Mouse (Mus musculus): ENCODE measurements around the gene Sh3bgrl2. TPM values are rescaled to one million over a fixed set of nuclear protein-coding genes. Genes with fewer than 3 reads are reported as not detected.
A peak's percentile ranks its signal among the peaks of the same experiment; 100 is the strongest.

Gene Sh3bgrl2
- total RNA-seq, 2 experiments from 2014 or later: 4.4 to 4.9 TPM

DNA sequence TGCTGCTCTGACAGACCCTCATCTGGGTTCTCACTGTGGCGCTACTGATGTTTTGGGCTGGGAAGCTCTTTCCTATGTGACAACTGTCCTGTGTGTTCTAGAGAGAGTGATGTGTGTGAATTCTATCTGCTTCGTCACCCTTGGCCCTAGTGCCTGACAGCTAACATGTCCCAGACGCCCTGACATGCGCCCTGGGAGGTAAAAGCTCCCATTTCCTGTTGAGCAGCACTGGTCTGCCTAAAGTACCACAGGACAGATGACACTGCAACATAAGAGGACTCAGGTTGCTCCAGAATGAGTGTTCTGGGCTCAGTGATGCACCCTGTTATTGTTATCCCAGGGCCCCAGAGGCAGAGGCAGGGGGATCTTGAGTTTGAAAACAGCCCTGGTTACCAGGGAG lies 12.5 kb downstream of the Sh3bgrl2 start:
- DNase-seq: no peak

DNA sequence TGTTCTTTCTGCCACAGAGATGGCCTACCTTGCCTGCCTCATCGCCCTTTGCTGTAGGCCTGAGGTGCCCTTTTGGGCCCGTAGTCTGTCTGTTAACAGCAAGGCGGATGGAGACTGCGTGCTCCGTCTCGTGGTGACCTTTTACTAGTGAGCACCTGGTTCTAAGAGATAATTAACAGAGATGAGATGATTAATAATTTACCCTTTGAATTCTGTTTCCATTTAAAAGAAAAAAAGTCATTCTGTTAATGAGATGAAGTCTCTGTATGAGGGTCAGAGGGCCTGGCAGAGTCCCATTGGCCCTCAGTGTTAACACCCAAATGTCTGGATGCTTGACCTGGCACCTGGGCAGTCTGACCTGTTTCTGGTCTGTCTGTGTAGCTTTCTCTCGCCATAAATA lies 14.8 kb downstream of the Sh3bgrl2 start:
- DNase-seq: no peak

DNA sequence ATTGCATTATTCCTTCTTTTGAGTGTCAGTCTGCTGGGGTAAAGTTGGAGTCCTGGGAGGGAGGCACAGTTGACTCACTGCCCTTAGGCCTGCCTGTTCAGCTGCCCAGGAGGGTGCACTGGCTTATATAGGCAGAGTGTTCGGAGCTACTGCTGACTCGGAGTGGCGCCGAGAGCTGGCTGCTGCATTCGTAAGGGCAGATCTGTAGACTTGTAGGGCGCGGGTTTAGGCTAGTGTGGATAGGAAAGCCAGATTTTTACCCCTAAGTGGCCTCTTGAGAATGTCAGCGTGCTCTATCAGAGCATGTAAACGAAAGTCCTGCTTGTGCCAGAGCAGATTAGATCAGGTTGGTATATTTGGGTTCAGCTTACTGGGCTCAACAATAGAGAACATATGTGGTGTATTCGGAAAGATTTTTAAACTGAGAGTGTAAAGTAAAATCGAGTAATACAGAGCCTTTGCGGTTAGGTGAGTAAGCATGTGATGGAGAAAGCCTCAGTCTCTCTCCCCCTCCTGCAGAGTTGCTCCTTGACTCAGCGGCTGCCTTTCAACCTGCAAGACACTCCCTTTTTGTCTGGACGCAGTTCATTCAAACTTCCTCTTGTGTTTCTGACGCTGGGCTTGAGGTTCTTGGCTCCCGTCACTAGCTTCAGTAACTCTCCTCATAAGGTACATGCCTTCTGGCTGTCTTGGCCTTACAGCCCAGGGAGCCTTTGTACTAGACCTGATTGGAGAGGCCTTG lies 15.9 kb downstream of the Sh3bgrl2 start:
- DNase-seq: peak in 1 of 2 experiments; percentile 23

DNA sequence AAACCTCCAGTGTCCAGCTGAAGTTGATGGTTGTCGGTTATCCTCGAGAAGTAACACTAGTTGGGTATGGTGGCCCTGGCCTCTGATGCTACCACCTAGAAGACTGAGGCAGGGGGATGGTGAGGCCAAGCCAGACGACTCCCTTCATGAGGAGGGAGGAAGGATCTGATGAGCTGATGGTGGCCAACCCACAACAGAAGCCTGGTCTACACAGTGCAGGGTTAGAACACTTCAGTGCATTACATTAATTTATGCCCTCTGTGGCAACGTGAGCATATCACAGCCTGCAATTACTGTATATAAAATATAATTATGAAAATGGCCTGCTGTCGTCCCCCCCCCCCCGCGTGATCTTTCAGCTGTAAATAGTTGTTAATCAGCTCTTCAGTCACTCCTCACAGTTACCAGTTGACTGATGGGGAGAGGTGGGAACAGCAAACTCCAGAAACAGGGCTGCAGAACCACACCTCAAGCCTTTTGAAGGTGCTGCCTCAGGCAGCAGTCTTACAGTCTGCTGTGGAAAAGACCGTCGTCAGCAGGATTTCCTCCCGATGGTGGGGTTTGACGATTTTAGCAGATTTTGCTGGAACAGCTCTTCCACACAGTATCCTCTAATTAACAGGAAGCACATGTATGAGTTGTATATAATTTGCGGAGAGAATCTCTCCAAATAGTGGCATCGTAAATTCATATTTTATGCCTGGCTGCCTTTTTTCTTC lies 17.0 kb downstream of the Sh3bgrl2 start:
- no peak for DNase-seq

DNA sequence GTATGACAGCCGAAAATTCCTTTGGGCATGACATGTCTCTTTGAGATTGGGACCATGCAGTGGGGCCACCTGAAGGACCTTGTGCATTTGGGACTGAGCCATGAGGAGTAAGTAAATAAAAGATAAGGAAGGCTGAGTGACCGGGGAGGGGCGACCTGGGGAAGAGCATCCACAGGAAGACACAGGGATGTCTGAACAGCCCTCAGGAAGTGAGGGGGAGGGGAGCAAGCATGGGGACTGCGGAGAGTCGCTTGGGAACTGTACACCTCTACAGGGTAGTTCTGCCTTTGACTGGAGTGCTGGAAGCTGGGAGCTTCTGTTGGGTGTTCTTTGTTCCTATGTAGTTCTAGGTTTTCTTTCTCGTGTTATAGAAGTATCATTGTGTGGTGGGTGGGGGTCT lies 18.0 kb downstream of the Sh3bgrl2 start:
- no peak for DNase-seq

DNA sequence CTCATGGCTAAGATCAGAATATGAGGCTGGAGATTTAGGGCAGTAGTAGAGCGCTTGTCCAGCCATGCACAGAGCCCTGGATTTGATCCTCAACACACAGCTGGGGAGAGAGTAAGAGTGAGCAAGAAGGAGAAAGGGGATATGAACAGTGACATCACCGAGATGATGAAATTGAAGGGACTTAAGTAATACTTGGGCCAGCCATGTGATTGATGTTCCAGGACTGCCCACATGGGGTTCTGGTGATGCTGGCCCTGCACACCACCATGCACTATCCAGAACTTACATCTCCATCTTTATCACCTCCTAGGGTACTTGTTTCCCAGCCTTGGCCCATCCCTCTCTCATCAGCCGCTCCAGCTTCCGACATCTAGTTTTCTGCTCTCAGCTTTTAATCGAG lies 20.0 kb downstream of the Sh3bgrl2 start:
- no peak for DNase-seq

DNA sequence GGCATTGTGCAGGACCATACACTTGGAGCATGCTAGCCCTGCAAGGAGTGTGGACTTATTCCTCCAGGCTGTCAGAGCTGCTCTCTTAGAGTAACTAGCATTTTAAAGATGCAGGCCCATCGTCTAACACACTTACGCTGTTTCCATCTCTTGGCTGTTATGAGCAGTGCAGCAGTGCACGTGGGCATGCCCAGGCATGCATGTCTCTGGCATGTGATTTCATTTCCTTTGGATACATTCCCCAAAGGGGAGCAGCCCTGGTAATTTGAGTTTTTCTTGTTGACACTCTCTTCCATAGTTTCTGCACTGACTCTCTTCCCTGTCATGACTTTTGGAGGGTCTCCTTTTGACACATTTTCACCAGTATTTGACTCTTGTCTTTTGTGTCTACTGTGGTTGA lies 20.8 kb downstream of the Sh3bgrl2 start:
- DNase-seq: no peak

DNA sequence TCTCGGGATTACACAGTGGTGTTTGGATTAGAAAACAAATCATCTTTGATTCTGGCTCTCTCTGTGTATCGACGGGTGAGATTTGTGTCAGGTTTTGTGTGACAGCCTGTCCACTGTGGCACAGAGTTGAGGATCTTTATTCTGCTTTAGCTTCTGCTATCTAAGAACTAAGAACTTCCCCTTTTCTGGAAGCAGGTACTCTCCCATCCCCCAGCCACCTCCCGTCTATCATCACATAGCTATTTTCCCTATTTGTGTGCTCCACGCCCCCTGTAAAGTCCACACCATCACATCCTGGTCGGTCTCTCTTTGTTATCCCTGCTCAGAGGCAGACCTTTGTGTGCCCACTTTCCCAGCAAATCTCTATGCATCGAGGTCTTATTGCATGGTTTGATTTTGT lies 21.8 kb downstream of the Sh3bgrl2 start:
- no peak for DNase-seq

DNA sequence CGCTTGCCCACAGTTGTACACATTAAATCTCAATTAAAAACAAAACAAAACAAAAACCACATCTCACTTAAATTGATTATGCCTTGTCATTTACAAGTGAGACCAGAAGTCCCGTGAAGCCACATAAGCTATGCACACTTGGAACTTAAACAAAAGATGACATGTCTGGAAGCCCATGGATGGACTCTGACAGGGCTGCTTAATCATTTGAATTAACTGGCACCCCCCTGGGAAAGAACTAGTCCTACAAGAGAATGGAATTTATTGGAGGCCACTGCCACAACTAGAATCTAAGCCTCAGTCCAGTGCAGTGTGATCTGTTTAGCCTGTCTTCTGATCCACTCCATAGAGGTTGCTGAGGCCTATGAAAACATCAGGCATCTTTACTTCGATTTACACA lies 23.2 kb downstream of the Sh3bgrl2 start:
- DNase-seq: no peak

DNA sequence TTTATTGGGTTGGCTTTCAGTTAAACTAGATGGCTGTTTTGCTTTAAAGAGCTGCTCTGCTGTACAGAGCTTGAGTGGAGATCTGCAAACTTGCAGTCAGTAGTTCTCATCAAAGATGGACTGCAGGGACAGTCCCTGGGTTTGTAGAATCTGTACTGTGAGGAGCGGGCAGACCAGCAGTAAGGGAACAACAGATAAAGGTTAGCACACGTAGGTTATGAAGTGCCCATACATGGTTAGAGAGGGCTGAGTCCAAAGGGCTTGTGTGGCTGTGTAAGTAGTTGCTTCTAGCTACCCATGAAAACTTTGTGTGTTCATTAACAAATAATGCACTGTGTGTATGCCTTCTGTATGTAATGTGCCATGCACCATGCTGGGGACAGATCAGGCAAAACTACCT lies 24.2 kb downstream of the Sh3bgrl2 start:
- DNase-seq: no peak

DNA sequence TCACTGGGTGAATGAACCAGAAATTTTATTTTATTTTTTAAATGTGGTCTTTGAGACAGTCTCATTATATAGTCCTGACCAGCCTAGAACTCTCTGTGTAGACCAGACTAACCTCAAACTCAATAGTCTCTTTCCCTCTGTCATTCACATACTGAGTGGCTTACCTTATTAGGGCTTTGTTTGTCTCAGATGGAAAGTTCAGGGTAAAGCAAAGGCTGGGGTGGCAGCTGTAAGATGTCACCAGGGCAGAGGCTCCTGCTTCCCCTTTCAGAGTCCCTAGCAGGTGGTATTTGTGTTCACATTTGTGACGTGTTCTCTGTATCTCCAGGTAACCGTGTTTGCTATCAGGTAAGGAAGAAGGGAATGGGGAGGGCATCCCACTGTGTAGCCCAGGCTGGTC lies 24.7 kb downstream of the Sh3bgrl2 start:
- DNase-seq: no peak

DNA sequence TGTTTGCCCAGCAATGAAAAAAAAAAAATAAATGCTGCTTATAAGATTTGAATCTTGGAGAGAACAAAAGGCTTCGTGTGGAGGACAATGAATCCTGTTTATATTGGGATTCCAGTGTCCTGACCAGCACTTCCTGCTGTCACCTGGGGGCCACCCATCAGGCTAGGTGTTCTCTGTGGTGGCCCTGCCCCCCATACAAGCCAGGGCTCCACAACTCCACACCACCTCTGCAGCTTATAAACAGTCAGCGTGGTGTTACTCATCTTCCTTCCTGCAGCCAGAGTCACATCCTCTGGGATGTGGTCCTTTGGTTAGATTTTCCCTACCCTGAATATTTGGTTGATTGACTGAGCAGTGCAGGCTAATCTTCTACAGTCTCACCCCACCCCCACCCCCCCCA lies 25.5 kb downstream of the Sh3bgrl2 start:
- DNase-seq: no peak

DNA sequence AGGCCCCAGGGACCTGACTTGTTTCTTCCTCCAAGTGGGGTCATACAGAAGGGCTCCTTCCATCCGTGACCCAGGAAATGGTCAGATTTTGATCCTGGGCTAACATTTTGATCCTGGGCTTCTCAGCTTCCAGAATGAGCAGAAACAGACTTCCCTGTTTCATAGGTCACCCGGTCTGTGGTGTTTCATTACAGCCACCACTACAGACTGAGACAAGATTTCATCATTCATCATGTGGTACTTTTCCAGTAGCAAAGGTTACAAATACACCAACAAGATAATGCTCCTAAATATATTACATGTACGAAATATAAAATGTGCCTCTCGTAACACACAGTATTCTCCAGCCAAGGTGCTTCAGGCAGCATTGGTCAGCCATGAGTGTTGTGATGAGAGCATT lies 27.3 kb downstream of the Sh3bgrl2 start:
- no peak for DNase-seq

DNA sequence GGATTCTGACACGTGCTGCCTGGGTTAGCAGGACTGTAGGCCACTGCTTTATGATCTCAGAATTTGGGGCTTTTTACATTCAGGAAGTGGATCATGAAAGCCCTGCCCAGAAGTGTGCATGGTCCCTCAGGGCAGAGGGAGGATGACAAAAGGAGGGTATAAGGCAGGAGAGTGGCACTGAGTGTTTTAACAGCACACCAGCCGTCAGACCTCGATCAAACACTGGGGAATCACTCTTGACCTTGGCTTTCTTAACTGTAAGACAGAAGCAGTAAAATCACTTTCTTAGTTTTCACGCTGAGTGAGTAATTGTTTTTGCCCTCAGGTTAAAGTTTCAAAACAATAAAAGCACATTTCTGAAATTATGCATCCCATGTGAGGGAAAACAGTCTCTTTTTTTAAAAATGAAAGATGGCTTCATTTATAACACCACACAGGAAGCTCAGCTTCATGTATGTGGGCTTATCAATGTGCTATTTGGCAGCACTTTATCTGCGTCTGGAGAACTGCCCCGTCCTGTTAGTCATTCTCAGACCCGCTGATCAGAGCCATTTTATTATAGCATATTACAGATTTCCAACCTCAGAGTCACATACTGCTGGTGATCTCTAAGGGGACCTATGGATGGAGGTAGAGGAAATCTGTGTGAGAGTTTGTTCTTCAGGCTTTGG lies 28.0 kb downstream of the Sh3bgrl2 start:
- no peak for DNase-seq

DNA sequence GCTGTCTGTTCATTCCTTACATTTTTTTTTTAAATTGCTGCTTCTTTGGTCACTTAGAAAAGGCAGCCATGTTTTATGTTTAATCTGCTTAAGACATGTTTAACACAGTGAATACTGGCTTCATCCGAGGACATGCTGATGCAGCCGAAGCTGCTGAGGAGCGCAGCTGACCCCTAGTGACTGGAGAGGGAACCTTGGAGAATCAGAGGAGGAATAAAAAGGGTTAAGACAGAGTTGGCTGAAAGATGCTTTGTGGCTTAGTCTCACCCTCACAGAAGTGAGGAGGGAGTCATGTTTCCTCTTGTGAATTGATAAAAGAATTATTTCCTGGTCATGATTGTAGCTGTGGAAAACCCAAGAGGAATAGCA lies 28.5 kb downstream of the Sh3bgrl2 start:
- DNase-seq: no peak

DNA sequence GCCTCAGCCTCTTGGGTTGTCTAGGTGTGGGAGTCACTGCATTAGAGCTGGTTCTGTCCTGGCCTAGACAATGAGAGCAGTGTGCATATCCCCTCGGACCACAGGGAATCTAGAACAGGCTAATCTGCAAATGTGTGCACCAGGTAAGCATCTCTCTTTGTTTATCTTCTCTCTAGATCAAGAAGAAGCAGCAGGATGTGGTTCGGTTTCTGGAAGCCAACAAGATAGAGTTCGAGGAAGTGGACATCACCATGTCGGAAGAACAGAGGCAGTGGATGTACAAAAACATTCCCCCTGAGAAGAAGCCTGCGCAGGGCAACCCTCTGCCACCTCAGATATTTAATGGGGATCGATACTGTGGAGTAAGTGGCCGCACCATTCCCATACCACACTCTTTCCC lies 29.1 kb downstream of the Sh3bgrl2 start:
- no peak for DNase-seq

DNA sequence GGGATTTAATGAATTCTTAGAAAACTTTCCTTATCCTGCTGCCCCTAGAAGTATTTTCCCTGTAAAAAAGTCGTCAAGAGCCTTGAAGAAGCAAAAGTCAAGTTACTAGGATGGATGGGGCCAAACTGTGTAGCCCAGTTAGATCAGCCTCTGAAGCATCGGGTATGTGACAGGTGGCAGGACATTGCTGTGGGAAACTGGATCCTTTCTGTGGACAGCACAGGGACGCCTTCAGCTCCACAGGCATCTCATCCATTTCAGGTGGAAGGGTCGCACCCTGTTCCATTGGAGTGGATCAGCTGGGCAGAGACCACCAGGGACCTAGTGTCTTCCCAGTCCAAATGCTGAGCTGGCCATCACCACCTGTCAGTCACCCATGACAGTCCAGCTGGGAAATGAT lies 30.9 kb downstream of the Sh3bgrl2 start:
- DNase-seq: no peak

DNA sequence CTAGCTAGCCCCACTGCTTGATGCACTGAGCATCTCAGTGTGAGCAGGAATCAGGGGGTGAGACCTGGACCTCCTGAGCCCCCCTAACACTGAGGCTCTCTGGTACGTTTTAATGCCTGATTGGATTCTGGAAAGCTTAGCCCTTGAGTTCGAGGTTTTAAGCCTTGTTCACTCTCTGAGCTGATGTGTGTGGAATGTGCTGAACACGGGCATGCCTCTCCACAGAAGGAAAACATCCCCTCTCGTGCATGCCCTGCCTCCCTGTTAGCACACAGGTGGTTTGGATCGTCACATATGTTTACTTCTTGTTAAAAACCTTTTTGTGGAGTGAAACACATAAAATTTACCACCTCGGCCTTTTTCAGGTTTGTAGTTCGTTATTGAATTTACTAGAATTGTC lies 34.6 kb downstream of the Sh3bgrl2 start:
- DNase-seq: no peak

DNA sequence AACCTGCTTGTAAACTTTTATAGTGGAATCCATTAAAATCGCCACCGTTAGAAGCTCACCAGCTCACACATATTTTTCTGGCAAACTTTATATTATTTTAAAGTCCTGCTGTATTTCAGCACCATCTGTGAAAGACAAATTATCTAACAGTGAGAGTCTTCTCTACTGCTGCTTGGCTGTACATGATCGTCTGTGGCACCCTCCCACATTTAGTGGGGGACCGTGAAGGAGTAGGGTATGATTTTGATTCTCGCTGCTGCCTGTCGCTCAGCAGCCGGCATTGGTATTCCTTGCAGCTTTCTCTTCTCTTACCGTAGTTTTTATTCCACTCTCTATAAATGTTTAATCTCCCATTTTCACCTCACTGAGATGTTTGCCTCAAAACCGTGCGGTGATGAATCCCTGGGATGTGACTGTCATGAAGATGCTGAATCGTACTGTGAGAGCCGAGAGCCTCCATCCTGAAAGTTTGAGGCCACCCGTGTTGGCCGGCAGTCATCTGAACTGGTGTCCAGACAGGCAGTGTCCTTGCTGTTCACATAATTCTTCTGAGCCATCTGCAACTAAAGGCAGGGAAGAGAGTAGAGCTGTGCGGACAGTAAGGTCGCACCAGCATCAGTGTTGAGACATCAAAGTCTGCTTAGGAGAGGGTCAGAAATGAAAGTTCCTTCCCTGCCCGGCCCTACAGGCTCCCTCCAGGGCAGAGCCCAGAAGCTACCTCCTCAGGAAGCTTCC lies 38.4 kb downstream of the Sh3bgrl2 start:
- no peak for DNase-seq

DNA sequence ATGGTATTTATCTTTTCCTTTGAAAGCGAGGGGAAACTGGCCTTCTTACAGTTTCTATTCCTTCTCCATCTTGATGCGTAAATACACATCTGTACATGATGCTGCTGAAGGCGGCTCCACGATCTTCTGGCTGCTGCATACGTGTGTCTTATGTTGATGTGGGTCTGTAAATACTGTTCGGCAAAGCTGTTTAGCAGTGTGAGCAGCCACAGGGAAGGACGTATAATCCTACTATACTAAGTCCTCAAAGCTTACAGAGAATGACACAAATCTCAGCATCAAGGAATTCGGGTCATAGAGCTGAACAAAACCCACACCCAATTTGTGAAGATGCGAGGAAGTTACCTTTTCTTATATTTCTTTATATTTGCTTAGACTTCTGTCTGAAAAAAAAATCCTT lies 39.0 kb downstream of the Sh3bgrl2 start:
- DNase-seq: no peak

DNA sequence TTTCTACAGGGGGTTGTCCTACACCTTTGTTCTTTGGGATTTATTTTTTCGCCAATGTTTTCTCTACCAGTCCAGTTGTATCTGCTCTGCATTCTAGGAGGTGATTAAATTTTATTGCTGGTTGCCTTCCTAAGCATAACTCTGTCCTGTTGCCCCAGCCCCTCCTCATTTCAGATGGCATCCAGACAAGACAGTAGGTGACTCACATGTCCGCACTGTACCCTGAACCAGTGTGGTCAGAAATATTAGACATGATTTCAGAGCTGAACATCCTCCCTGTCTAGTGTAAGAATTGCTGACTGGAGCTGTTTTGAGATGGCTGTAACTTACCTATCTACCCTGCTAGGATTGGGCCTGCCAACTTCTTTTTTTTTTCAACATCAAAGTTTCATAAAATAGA lies 40.9 kb downstream of the Sh3bgrl2 start:
- DNase-seq: no peak

DNA sequence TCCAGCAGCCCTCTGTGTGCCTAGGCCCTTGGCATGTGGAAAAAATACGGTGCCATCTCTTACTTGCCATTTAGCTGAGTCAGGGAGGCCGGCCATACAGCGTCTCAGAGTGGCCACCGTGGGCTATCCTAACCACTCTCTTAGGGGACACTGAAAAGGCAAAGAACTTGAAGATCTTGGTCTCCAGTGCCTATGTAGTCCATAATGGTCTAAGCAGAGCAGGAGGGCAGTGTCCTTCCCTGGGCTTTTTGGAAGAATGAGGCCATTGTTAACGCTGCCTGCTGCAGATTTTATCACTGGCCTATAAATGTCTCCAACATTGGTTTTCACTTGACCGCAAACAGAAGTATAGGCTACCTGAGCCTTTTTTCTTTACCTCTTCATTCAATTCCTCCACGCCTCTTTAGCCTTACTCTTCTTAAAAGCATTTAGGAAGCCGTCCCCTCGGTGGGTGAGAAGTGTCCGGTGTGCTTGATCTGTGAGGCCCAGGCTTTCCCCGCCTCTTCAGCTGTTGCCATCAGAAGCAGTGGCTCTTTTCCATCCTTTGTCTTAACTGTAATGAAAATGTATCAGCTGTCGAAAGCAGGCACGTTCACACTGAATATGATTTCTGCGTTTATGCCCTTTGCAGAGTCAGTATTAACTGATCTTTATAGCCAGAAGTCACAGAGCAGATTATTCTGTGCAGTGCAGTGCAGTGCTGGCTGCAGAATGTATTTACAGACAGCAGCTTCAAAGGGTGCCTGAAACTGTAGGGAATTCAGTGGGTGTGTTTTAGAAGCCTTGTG lies 41.7 kb downstream of the Sh3bgrl2 start:
- no peak for DNase-seq

Measured in heart, adult 18-20 months (tissue).